Mouse (Mus musculus) limb, embryonic 11.5 days (tissue): ENCODE data around the gene Tmem51. TPM values are rescaled to one million over a fixed set of nuclear protein-coding genes. Genes with fewer than 3 reads are reported as not detected.

Source experiments
- ATAC-seq: fragments of 200-750 bp; cut with Nextera tagmentation; 2 replicates; pipeline ENCODE4 v1.8.0; 2017; ENCODE audit warnings: low read depth; ENCODE audit not compliant: insufficient number of reproducible peaks, low FRiP score, low TSS enrichment
- DNase-seq: peaks from one replicate; pipeline ENCODE4 v3.0.0-alpha.2; 2015; ENCODE audit warnings: low spot score
- H3K27ac ChIP-seq: fragments of 300-500 bp; sonication (generic); replicated peaks from 2 replicates; pipeline ENCODE4 v1.5.1; 2014; ENCODE audit warnings: low read depth, mild to moderate bottlenecking, low read length
- H3K27me3 ChIP-seq: fragments of 300-500 bp; sonication (generic); 2 replicates; pipeline ENCODE4 v1.6.1; 2014; ENCODE audit warnings: mild to moderate bottlenecking, low read length, mixed read lengths; ENCODE audit not compliant: control insufficient read depth, insufficient read depth
- H3K36me3 ChIP-seq: fragments of 300-500 bp; sonication (generic); 2 replicates; pipeline ENCODE4 v1.6.1; 2014; ENCODE audit warnings: mild to moderate bottlenecking, low read length, moderate library complexity, mixed read lengths; ENCODE audit not compliant: control insufficient read depth, insufficient read depth
- H3K4me1 ChIP-seq: fragments of 300-500 bp; sonication (generic); 2 replicates; pipeline ENCODE4 v1.6.1; 2014; ENCODE audit warnings: low read length, mixed read lengths; ENCODE audit not compliant: control insufficient read depth, insufficient read depth
- H3K4me2 ChIP-seq: fragments of 300-500 bp; sonication (generic); 2 replicates; pipeline ENCODE4 v1.6.1; 2014; ENCODE audit warnings: low read depth, mild to moderate bottlenecking, moderate library complexity; ENCODE audit not compliant: severe bottlenecking
- H3K4me3 ChIP-seq: fragments of 300-500 bp; sonication (generic); 2 replicates; pipeline ENCODE4 v1.5.1; 2014; ENCODE audit warnings: low read depth, low read length
- H3K9ac ChIP-seq: fragments of 300-500 bp; sonication (generic); 2 replicates; pipeline ENCODE4 v1.6.1; 2014; ENCODE audit warnings: mild to moderate bottlenecking, low read length
- H3K9me3 ChIP-seq: fragments of 300-500 bp; sonication (generic); 2 replicates; pipeline ENCODE4 v1.6.1; 2016; ENCODE audit warnings: low read length; ENCODE audit not compliant: control insufficient read depth
- WGBS: fragments of 180-500 bp; shearing (Covaris S2); extraction: QIAGEN DNeasy Blood & Tissue Kit; methylation state at CpG from one replicate; pipeline ENCODE4 v1.1.7; 2014; 5-methylcytosine and 5-hydroxymethylcytosine counted together
- polyA plus RNA-seq: library from polyadenylated mRNA; unstranded; fragments of >200 nt; fragmentation: Nextera tagmentation; extraction: Ambion mirVana; gene quantifications from 2 replicates; pipeline ENCODE4 v1.2.1, GENCODE M21; 2014

Tmem51 gene
- polyA plus RNA-seq: 10.4 and 11.1 TPM in 2 replicates

DNA sequence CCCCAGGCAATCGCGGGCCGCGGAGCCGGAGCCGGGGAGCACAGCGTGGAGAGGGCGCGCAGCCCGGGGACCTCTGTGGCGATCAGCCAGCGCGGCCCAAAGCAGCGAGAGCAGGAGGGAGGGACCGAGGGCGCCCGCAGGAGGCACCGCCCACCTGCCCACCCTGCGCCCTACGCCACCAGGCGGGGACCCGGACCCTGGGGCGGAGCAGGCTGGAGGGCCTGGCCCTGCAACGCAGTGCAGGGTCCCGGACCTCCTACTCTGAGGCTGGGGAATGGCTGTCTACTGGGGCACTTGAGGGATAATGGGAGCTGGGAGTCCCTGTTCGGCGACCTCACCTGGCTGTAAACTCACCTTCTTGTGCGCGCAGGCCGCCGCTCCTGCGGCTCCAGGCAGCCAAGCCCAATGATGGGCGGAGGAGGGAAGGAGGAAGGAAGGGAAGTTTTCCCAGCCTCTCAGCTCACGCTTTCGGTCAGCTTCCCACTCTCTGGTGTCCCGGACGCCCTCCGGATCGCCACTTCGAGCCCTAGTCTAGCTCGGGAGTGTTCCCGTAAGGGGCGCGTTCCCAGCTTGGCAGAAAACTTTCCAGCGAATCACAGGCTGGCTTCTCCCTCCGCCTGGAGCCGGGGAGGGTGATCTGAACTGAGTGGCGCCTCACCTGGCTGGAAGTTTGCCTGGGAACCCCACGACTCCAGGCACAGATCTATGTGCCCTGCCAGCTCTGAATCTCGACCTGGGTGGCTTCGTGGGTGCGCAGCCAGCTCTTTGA, at the start of gene Tmem51:
Tmem51 (minus strand) TSS at position 174 of the 769 bp plus-strand sequence.
- peaks cover 34% of the 10 kb centered on the region for H3K4me1 ChIP-seq
- peak within 1 kb of the TSS; percentile 62 for H3K9ac ChIP-seq
- WGBS: 0% methylated on average over 50 of the region's 52 CpGs
- H3K9me3 ChIP-seq: no peaks in the 10 kb centered on the region
- DNase-seq (peak; percentile 77), ATAC-seq (peak; percentile 81)
- H3K27me3 ChIP-seq: peaks cover 4% of the 10 kb centered on the region; the same call in 1 of the 2 replicates
- H3K4me2 ChIP-seq: peak within 1 kb of the TSS; percentile 93
- H3K4me3 ChIP-seq: peak within 1 kb of the TSS; percentile 67
- no peaks in the 10 kb centered on the region for H3K36me3 ChIP-seq
- H3K27ac ChIP-seq: no peak within 1 kb of the TSS

DNA sequence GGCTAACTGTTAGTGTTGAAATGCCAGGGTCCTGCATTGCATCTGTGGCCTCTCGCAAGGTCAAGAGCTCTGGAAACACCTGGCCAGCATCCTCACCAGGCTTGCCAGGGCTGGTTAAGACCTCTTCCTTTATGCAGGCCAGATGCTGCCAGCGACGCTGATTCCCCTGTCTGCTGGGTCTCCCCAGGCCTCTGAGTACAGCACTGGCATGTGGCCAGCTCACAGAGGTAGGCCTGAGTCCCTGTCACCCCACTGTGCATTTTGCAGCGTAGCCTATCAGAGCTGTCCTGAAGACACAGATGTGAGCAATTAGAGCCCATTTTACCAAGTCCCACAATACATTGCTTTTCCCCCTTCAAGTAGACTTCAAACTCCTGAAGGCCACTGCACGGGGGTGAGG, 46.1 kb upstream of the Tmem51 start:
- Histone ChIP-seq H3K27me3 (no peaks in the 10 kb centered on the region), H3K36me3 (no peaks in the 10 kb centered on the region), H3K4me1 (peaks cover 13% of the 10 kb centered on the region), H3K4me2 (no peak overlapping the region), H3K27ac (peak overlapping the region; percentile 45; the same call in 1 of the 2 replicates), H3K4me3 (no peak overlapping the region), H3K9me3 (no peaks in the 10 kb centered on the region), H3K9ac (no peak overlapping the region)
- ATAC-seq (peak; percentile 40; the same call in 1 of the 2 replicates), DNase-seq (peak; percentile 55)
- WGBS: 25% methylated on average over 5 of the region's 5 CpGs

DNA sequence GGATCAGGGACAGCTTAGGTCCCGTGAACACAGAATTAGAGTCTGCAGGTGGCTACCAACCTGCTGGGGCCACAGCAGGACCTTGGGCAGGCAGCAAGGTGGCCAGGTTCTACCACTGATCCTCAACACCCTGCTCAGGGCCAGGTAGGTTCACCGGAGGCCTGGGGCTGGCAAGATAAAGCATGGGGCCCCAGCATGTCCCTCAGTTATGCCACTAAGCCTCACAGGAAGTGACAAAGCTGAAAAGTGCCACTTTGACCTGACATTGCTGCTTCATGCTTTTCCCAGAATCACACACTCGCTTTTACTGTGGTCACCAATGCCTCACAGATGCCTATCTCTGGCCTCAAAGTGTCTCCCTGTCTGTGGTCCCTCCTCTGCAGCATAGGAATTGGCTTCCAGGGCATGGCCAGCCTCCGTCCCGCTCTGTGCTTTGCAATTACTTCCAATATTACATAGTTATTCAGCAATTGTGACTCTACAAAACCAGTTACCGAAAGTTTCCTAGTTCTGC, 43.2 kb upstream of the Tmem51 start:
- 92% methylated on average over 6 of the region's 6 CpGs for WGBS
- Histone ChIP-seq H3K4me2 (no peak overlapping the region), H3K36me3 (no peaks in the 10 kb centered on the region), H3K4me1 (peaks cover 13% of the 10 kb centered on the region), H3K27me3 (no peaks in the 10 kb centered on the region), H3K9ac (no peak overlapping the region), H3K4me3 (no peak overlapping the region), H3K27ac (no peak overlapping the region), H3K9me3 (no peaks in the 10 kb centered on the region)
- DNase-seq (no peak), ATAC-seq (no peak)

GRCm38 (mm10) chr4:142126641-142127274, 42.7 kb upstream of the Tmem51 start:
- ATAC-seq (no peak), DNase-seq (no peak)
- Histone ChIP-seq H3K27ac (no peak overlapping the region), H3K9ac (no peak overlapping the region), H3K27me3 (no peaks in the 10 kb centered on the region), H3K36me3 (no peaks in the 10 kb centered on the region), H3K4me3 (no peak overlapping the region), H3K4me1 (peaks cover 13% of the 10 kb centered on the region), H3K4me2 (no peak overlapping the region), H3K9me3 (no peaks in the 10 kb centered on the region)
- 78% methylated on average over 10 of the region's 10 CpGs for WGBS

DNA sequence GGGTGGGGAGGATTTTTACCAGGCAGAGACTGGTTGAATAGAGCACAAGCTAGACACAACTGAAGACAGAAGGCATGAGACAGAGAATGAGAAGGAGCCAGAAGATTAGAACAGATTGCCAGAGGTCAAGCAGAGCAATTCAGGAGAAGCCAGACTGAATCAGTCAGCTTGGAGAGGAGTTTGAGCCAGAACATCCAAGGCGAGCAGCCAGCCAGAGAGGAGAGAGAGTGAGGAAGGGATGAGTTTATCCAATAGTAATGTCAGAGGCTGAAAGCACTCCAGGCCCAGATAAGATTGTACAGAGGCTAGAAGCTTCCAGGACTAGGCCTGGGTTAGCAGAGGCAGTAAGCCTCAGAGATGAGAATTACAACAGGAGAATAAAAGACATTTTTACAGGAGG, 37.1 kb upstream of the Tmem51 start:
- Histone ChIP-seq H3K4me3 (no peak overlapping the region), H3K9me3 (no peaks in the 10 kb centered on the region), H3K27me3 (no peaks in the 10 kb centered on the region), H3K9ac (no peak overlapping the region), H3K4me2 (no peak overlapping the region), H3K36me3 (no peaks in the 10 kb centered on the region), H3K4me1 (peaks cover 18% of the 10 kb centered on the region), H3K27ac (no peak overlapping the region)
- DNase-seq (no peak), ATAC-seq (no peak)
- 48% methylated on average over 1 of the region's 1 CpGs for WGBS

DNA sequence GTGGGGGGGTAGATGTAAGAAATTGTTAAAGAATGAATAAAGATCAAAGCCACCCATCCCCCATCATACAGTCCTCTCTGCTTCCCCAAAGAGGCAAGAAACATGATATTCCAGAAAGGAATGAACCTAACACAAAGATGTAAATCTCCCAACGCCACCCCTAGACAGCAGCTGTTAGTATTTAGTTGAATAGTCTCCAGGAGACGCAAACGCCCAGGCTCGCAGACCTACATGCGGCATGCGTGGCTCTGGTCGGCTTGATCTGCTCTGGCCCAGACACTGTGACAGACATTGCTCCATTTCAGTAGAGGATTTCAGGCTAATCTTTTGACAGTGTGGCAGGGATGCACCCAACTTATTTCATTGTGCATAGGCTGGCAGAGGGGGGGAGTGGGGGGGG, 34.4 kb upstream of the Tmem51 start:
- peak overlapping the region; percentile 55; the same call in 1 of the 2 replicates for H3K27ac ChIP-seq
- H3K9ac ChIP-seq: no peak overlapping the region
- no peaks in the 10 kb centered on the region for H3K27me3 ChIP-seq
- DNase-seq (peak; percentile 70), ATAC-seq (peak; percentile 72; the same call in 1 of the 2 replicates)
- no peak overlapping the region; the same call in 1 of the 2 replicates for H3K4me2 ChIP-seq
- H3K36me3 ChIP-seq: no peaks in the 10 kb centered on the region
- no peak overlapping the region for H3K4me3 ChIP-seq
- no peaks in the 10 kb centered on the region for H3K9me3 ChIP-seq
- peaks cover 18% of the 10 kb centered on the region for H3K4me1 ChIP-seq
- WGBS: 18% methylated on average over 7 of the region's 7 CpGs

DNA sequence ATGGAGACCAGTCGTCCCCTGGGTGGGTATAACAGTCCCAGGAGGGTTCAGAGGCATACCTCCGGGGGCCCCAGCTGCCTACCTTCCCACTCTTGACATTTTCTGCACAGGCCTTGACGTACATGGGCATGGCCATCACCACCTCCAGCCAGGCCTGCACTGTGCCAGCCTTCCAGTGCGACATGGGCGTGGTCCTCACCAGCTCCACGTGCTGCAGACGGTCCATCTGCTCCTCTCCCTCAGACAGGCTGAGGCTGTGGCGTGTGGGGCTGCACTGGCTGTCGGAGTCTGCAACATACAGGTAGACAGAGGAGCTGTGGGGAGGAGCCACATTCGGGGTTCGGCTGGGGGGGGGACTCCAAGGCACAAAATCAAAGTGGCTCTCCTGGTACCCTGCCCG, 33.9 kb upstream of the Tmem51 start:
- Histone ChIP-seq H3K4me1 (peaks cover 18% of the 10 kb centered on the region), H3K27me3 (no peaks in the 10 kb centered on the region), H3K9me3 (no peaks in the 10 kb centered on the region), H3K36me3 (no peaks in the 10 kb centered on the region), H3K9ac (no peak overlapping the region), H3K27ac (peak overlapping the region; percentile 59), H3K4me3 (no peak overlapping the region), H3K4me2 (no peak overlapping the region; the same call in 1 of the 2 replicates)
- peak; percentile 20; the same call in 1 of the 2 replicates for ATAC-seq
- no peak for DNase-seq
- 82% methylated on average over 12 of the region's 12 CpGs for WGBS

DNA sequence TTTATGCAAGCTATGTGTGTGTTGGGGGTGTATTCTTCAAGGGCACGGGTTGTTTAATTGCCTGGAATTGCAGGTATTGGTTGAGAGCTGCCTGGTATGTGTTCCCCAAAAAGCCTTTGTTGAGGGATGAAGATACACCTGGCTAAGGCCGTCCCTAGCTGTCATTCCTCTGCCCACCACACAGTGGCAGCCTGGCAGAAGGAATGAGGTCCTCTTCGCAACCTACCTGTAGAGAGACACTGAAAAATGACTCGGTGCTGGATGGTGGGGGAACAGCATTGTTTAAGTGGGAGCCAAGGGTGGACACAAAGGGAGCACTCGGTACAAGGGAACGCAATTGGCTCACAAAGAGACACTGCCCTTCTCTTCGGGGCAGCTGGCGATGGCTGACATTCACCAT, 29.2 kb upstream of the Tmem51 start:
- no peak for DNase-seq

More for the DNA sequence above, 29.2 kb upstream of the Tmem51 start:
- Histone ChIP-seq H3K9ac (no peak overlapping the region), H3K4me3 (no peak overlapping the region), H3K36me3 (no peaks in the 10 kb centered on the region), H3K27me3 (no peaks in the 10 kb centered on the region), H3K9me3 (no peaks in the 10 kb centered on the region), H3K4me1 (0 out of 2 replicates have a peak, but pooled peaks cover 3% of the 10 kb centered on the region), H3K4me2 (no peak overlapping the region), H3K27ac (no peak overlapping the region)
- no peak for ATAC-seq
- 42% methylated on average over 8 of the region's 8 CpGs for WGBS
